Mouse (Mus musculus): ENCODE data around the gene Fgfr2.

The Fgfr2 gene

DNA sequence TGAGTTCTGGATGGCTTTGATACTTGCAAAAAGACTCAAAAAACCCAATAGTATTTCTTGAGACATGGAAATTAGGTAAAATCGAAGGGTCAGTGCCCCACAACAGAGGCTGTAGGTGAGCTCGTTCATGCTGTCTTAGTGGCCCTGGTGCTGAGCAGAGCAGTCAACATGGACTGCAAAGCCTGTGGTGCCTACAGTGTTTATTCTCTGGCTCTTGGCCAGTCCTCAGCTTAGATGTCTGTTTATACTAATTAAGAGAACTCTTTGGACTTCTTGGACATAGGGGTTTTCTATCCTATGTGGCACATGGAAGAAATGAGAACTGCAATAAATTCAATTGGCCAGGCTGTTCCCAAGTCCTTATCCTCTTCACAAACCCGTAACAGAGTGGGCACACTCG is 2811.8 kb downstream of the Fgfr2 start:
- no peak for DNase-seq (ENCODE audit: low read depth)

DNA sequence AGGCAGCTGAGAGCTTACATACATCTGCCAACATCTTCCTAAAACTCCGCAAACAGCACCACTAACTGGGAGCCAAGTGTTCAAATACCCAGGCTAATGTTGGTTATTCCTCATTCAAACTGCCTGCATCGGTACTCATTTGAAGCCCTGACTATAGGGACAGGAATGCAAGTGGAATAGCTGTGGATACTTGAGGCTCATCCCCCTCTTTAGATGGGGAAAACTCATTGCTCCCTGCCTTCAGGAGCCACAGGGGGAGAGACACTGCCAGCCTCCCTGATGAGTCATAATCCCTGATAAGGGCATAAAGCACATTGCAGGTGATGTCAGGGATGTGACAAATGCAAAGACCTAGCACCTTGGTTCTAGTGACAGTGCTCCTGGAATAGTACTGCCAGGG is 2814.0 kb downstream of the Fgfr2 start:
- no peak for DNase-seq (ENCODE audit: low read depth)

GRCm38 (mm10) chr7:130307036-130307435 is 2816.1 kb downstream of the Fgfr2 start:
- no peak for DNase-seq (ENCODE audit: low read depth)

DNA sequence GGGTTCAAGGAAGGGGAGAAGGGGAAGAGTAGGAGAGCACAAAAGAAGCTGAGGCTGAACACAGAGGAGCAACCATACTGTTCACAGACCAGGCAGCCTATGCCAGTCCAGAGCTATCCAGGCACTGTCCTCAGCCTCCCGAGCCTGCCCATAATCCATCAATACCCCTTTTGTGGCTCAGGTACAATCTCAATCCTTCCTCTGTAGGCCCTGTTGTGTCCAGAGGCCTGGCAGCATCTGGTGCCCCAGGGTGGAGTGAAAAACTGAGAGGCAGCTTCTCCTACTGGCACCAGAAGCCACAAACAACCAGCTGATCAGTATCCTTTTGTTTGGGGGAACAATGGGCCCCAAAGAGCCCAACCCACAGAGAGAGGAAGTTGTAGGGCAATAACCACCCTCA is 2818.5 kb downstream of the Fgfr2 start:
- DNase-seq (ENCODE audit: low read depth): no peak

GRCm38 (mm10) chr7:130303464-130303863 is 2819.7 kb downstream of the Fgfr2 start:
- DNase-seq (ENCODE audit: low read depth): no peak

GRCm38 (mm10) chr7:130300606-130301005 is 2822.5 kb downstream of the Fgfr2 start:
- no peak for DNase-seq (ENCODE audit: low read depth)

DNA sequence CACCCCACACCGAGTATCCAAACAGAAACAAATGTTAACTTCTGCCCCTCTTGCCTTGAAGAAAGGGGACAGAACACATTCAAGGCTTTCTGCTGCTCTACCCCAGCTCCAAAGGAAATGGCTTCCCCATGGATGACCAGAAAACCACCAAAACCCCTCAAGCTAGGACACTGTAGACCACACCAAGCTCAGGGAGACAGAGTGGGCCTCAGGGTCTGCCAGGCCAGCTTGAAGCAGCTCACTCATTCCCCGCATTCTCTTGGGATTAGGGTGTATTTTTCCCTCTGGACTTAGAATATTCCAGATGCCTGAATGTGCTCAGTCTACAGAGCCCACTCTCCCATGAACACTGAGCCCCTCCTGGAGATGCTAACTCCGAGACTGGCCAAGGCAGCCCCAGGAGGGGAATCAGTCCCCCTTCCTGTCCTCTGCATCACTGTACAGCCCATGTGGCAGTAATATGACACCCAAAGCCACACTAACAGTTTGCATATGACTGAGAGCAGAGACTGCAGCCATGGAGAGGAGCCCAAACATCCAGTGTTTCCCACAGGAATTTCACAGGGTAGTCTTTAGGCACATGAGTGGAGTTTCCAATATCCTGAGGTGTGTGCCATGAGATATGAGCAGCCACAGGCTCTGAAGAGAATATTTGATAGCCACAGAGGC is 2824.1 kb downstream of the Fgfr2 start:
- no peak for DNase-seq (ENCODE audit: low read depth)

GRCm38 (mm10) chr7:130291179-130291578 is 2832.0 kb downstream of the Fgfr2 start:
- no peak for DNase-seq (ENCODE audit: low read depth)

DNA sequence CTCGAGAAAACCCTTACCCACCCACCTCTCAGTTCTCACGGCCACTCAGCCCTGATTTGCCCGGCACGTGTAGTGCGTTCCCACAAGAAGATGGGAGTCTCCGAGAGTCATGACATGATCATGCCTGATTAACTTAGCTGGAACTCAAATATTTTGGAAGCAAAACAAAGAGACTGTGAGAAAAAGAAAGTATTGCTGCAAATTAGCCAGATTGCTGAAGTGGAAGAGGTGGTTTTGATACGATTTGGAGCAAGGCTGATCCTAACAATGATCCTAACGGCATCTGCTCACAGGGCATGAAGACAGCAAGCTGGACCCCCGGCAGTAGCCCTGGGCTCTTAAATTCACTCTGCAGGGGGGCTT is 2833.7 kb downstream of the Fgfr2 start:
- no peak for DNase-seq (ENCODE audit: low read depth)

- DNase-seq (ENCODE audit: low read depth): no peak
These were observed 2834.3 kb downstream of the Fgfr2 start for GRCm38 (mm10) chr7:130288719-130289427.

DNA sequence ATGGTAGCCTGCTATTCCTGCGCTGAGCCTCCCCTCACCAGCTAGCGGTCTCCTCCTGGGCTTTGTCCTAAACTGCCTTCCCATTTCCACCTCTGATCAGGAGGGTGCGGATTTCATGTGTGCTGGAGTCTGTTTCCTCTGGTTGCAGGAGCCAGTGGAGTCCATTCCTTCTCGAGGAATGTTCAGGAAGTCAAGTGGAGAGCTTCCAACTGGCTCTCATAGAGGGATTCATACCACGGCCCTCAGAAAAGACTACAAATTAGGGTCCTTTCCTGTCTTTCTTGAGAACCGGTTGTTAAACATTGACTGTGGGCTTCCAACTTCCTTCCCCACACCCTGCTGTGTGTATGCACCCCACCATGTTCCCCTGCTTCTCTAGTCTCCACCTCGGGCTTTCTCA is 2834.9 kb downstream of the Fgfr2 start:
- no peak for DNase-seq (ENCODE audit: low read depth)

DNA sequence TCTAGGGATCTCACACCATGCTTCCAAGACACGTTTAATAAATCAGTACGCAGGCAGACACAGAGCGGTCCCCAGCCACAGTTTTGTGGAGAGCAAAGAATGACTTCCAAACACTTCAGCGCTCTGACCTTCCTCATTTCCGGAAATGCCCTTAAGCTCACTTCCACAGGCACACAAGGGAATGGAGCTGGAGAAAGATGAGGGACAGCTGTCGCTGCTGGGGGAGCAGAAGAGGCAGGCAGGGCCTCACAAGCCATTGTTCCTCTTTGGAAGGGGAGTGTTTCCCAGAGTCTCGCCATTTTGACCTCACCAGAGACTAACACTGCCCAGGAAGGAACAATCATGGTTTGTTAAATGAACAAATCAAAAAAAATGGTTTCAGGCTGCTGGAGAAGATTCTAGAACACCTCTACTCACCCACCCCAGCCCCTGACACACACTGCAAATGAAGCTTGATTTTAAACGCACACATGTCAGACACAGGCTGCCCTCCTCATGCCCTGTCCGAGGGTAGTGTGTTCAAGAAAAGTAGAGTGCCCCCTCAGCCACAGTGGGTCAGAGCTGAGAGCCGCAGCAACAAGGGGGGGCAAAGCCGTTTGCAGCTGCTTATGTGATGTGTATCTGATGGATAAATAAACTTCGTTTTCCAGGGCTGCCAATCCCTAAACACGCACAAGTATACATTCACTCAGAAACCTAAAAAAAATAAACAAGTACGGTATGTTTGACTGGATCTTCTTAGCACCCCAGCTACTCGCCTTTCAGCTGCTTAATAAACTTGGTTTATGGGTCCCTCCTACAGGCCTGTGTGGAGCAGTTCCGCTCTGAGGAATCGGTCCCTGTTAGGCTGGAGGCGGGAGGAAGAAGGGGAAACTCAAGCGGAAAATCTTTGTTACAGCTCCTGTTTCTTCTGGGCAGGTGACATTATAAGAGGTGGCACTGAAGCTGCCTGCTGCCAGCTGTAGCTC is 2844.1 kb downstream of the Fgfr2 start:
- DNase-seq (ENCODE audit: low read depth): no peak

DNA sequence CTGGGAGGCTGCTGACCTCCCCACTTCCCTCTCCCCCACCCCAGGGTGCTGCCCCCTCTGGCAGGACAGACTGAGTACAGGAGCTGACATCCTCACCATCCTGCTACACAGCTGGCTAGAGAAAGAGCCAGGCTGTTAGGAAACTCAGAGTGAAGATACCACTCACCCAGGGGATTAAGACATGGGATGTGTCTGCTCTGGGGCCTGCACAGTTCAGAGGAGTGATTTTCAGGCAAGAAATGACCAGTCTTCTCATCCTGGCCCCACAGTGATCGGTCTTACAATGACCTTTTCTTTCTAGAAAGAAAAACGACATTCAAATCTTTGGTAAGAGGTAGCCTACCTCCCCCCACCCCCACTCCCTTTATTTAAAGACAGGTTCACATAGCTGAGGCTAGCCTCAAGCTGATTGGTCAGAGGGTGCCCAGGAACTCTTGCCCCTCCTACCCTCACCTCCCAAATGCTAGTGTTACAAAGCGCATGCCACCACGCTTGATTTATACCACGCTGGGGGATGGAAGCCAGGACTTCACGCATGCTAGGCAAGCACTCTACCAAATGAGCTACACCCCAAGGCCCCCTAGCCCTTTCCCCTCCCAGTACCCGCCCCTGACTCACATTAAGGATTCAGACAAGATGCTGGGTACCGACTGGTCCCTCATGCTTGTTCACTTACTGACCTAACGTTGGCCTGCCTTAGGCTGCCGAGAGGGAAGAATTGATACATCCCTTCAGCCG is 2845.0 kb downstream of the Fgfr2 start:
- no peak for DNase-seq (ENCODE audit: low read depth)

DNA sequence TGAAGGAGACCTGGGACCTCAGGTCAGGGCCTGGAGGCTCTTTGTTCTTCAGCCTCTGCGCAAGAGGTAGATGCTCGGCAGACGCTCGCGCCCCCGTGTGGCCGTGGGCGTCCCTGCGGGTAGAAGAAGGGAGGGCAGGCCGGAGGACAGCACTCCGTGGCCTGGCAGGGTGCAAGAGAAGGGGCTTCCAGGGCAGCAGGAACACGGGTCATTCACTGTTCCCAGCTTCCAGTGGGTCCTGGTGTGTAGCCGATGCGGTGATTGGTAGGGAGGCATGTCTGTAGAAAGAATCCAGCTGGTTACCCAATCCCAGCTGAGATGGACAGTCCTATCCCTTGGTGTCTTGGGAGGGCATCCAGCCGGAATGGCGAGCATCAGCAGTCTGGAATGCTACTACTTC is 2849.9 kb downstream of the Fgfr2 start:
- DNase-seq (ENCODE audit: low read depth): peak; percentile 31

- DNase-seq (ENCODE audit: low read depth): no peak
These were observed 2852.3 kb downstream of the Fgfr2 start for GRCm38 (mm10) chr7:130270807-130271206.

GRCm38 (mm10) chr7:130269124-130269867 is 2853.9 kb downstream of the Fgfr2 start:
- DNase-seq (ENCODE audit: low read depth): no peak

DNA sequence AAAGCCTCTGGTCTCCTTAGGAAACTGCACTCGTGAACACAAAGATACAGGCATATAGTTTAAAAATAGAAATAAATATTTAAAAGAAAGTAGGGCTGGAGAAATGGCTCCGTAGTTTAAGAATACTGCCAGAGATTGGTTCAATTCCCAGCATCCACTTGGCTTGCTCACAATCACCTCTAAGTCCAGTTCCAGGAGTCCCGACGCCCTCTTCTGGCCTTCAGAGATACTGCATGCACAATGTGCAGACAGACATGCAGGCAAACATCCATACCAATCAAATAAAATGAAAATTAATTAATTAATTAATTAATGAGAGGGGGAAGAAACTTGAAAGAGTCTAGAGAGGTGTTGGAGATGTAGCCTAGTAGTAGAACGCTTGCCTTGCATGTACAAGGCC is 2856.1 kb downstream of the Fgfr2 start:
- DNase-seq (ENCODE audit: low read depth): peak; percentile 3

GRCm38 (mm10) chr7:130266166-130266490 is 2857.0 kb downstream of the Fgfr2 start:
- DNase-seq (ENCODE audit: low read depth): no peak

GRCm38 (mm10) chr7:130265319-130266165 is 2857.6 kb downstream of the Fgfr2 start:
- DNase-seq (ENCODE audit: low read depth): no peak

GRCm38 (mm10) chr7:130264616-130265318 is 2858.4 kb downstream of the Fgfr2 start:
- DNase-seq (ENCODE audit: low read depth): no peak

Data from 416B (cell line).